In the genomic region with DNA sequence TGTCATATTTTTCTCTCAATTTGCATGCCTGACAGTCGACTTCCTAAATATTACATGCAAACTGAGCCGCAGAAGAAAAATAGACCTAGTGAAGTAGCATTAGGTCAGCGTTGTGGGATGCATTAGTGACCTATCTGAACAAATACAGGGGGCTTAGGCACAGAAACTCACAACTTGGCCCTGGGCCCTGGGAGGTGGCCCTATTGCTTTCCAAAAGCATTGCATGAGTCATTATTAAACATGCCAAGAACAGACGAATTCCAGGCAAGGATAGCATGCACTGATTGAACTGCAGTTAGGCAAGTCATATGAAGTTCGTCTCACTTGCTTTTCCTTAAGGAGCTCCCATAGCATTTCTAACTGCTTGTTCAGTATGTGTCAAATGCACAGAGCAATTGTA, we compare ENCODE assay signal across 23 mouse cellular contexts.
DNase-seq lines count a peak whose midpoint lies in the region; ATAC-seq and TF ChIP-seq lines count a peak whose summit lies in the region.
"Had no signal": no experiment of that assay in that cellular context is flagged by ENCODE, and none has a peak within 500 bp of the region (broad histone marks: within the 10 kb centered on the region; RNA-seq: fewer than 3 reads in every experiment).

No protein-coding gene starts in this region.

- no peak overlapping the region for H3K4me3 ChIP-seq in heart, embryonic 11.5 days (ENCODE audit: low read depth, low read length)
- H3K4me3 ChIP-seq in stomach, embryonic 16.5 days (replicated peaks; ENCODE audit: low read length) = no peak overlapping the region
- no peak overlapping the region for H3K4me3 ChIP-seq in stomach, postnatal 0 days (ENCODE audit: low read depth, low read length)
- H3K4me3 ChIP-seq in hindbrain, postnatal 0 days (ENCODE audit: low read length) = no peak overlapping the region
- H3K4me3 ChIP-seq: embryonic facial prominence, embryonic 13.5 days; forebrain, embryonic 10.5 days; forebrain, embryonic 15.5 days; hindbrain, embryonic 13.5 days; midbrain, embryonic 13.5 days; neural tube, embryonic 13.5 days had no signal

- H3K36me3 ChIP-seq in heart, embryonic 11.5 days (ENCODE audit: control insufficient read depth, insufficient read depth, low read length) = no peaks in the 10 kb centered on the region
- H3K36me3 ChIP-seq in stomach, embryonic 16.5 days (ENCODE audit: control insufficient read depth, insufficient read depth, low read length) = no peaks in the 10 kb centered on the region
- no peaks in the 10 kb centered on the region for H3K36me3 ChIP-seq in stomach, postnatal 0 days (ENCODE audit: control insufficient read depth, insufficient read depth, low read length)
- no peaks in the 10 kb centered on the region for H3K36me3 ChIP-seq in hindbrain, postnatal 0 days (ENCODE audit: insufficient read depth, low read length)
- H3K36me3 ChIP-seq: embryonic facial prominence, embryonic 13.5 days; forebrain, embryonic 10.5 days; forebrain, embryonic 15.5 days; hindbrain, embryonic 13.5 days; midbrain, embryonic 13.5 days; neural tube, embryonic 13.5 days had no signal

- no peak overlapping the region for H3K4me2 ChIP-seq in heart, embryonic 11.5 days
- H3K4me2 ChIP-seq in stomach, embryonic 16.5 days (ENCODE audit: low read depth, low read length) = no peak overlapping the region
- no peak overlapping the region for H3K4me2 ChIP-seq in stomach, postnatal 0 days (replicated peaks; ENCODE audit: low read depth)
- no peak overlapping the region for H3K4me2 ChIP-seq in hindbrain, postnatal 0 days (ENCODE audit: low read depth, low read length)
- H3K4me2 ChIP-seq: embryonic facial prominence, embryonic 13.5 days; forebrain, embryonic 15.5 days; hindbrain, embryonic 13.5 days; midbrain, embryonic 13.5 days; neural tube, embryonic 13.5 days had no signal

- H3K27me3 ChIP-seq in heart, embryonic 11.5 days (ENCODE audit: control insufficient read depth, insufficient read depth, low read length) = peaks cover 2% of the 10 kb centered on the region; the same call in 1 of the 2 replicates
- H3K27me3 ChIP-seq in stomach, embryonic 16.5 days (ENCODE audit: control insufficient read depth, insufficient read depth, low read length) = peaks cover 4% of the 10 kb centered on the region; the same call in 1 of the 2 replicates
- H3K27me3 ChIP-seq in stomach, postnatal 0 days (ENCODE audit: control insufficient read depth, insufficient read depth, low read length) = no peaks in the 10 kb centered on the region
- H3K27me3 ChIP-seq in hindbrain, postnatal 0 days (ENCODE audit: insufficient read depth, low read length) = 0 out of 2 replicates have a peak, but pooled peaks cover 4% of the 10 kb centered on the region

- no peaks in the 10 kb centered on the region for H3K9me3 ChIP-seq in heart, embryonic 11.5 days (replicated peaks; ENCODE audit: control insufficient read depth, low read length)
- no peaks in the 10 kb centered on the region for H3K9me3 ChIP-seq in stomach, embryonic 16.5 days (replicated peaks; ENCODE audit: control insufficient read depth, low read length)
- H3K9me3 ChIP-seq in stomach, postnatal 0 days (ENCODE audit: control insufficient read depth, low read length) = no peaks in the 10 kb centered on the region
- no peaks in the 10 kb centered on the region for H3K9me3 ChIP-seq in hindbrain, postnatal 0 days (ENCODE audit: low read length)
- H3K9me3 ChIP-seq: embryonic facial prominence, embryonic 13.5 days; forebrain, embryonic 10.5 days; forebrain, embryonic 15.5 days; hindbrain, embryonic 13.5 days; midbrain, embryonic 13.5 days; neural tube, embryonic 13.5 days had no signal

- TF ChIP-seq EP300 in stomach, postnatal 0 days (optimal IDR thresholded peaks at IDR 0.05) = no peak

- H3K4me1 ChIP-seq in heart, embryonic 11.5 days (ENCODE audit: control insufficient read depth, insufficient read depth, low read length) = no peaks in the 10 kb centered on the region
- H3K4me1 ChIP-seq in stomach, embryonic 16.5 days (ENCODE audit: control insufficient read depth, insufficient read depth, low read length) = no peaks in the 10 kb centered on the region
- no peaks in the 10 kb centered on the region for H3K4me1 ChIP-seq in stomach, postnatal 0 days (replicated peaks; ENCODE audit: control insufficient read depth, insufficient read depth)
- H3K4me1 ChIP-seq in hindbrain, postnatal 0 days (ENCODE audit: insufficient read depth, low read length) = no peaks in the 10 kb centered on the region
- H3K4me1 ChIP-seq: embryonic facial prominence, embryonic 13.5 days; forebrain, embryonic 10.5 days; forebrain, embryonic 15.5 days; hindbrain, embryonic 13.5 days; midbrain, embryonic 13.5 days; neural tube, embryonic 13.5 days had no signal

- H3K27ac ChIP-seq in heart, embryonic 11.5 days (ENCODE audit: low read depth, low read length) = no peak overlapping the region
- no peak overlapping the region for H3K27ac ChIP-seq in stomach, embryonic 16.5 days (ENCODE audit: low read length)
- H3K27ac ChIP-seq in stomach, postnatal 0 days (replicated peaks) = no peak overlapping the region
- H3K27ac ChIP-seq in hindbrain, postnatal 0 days = no peak overlapping the region
- H3K27ac ChIP-seq: embryonic facial prominence, embryonic 13.5 days; forebrain, embryonic 10.5 days; forebrain, embryonic 15.5 days; hindbrain, embryonic 13.5 days; liver, embryonic 14.5 days; macrophage; midbrain, embryonic 13.5 days; neural tube, embryonic 13.5 days had no signal

- no peak for TF ChIP-seq CTCF in stomach, postnatal 0 days (IDR thresholded peaks at IDR 0.05; ENCODE audit: low read depth)
- no peak for TF ChIP-seq CTCF in hindbrain, postnatal 0 days (IDR thresholded peaks at IDR 0.05; ENCODE audit: low read depth)

- DNase-seq in adrenal gland, postnatal 10 days = peak; percentile 42
- DNase-seq in adrenal gland, adult 8-10 months = no peak
- peak; percentile 89 for DNase-seq in heart, adult 11 months
- DNase-seq in stomach, postnatal 0 days (ENCODE audit: low spot score) = no peak
- DNase-seq in hindbrain, postnatal 0 days (ENCODE audit: low spot score) = no peak
- DNase-seq: cerebellum, adult 18-20 months; kidney, adult 9 months; kidney, postnatal 10 days; layer of hippocampus, adult 9-11 months; liver; lung, adult 2 months; lung, postnatal 10 days had no signal

- no peak overlapping the region for H3K9ac ChIP-seq in heart, embryonic 11.5 days (ENCODE audit: low read depth, low read length)
- no peak overlapping the region for H3K9ac ChIP-seq in stomach, embryonic 16.5 days (ENCODE audit: low read length)
- H3K9ac ChIP-seq in stomach, postnatal 0 days (ENCODE audit: low read length) = no peak overlapping the region
- H3K9ac ChIP-seq in hindbrain, postnatal 0 days (replicated peaks; ENCODE audit: low read length) = no peak overlapping the region
- H3K9ac ChIP-seq: embryonic facial prominence, embryonic 13.5 days; forebrain, embryonic 15.5 days; hindbrain, embryonic 13.5 days; liver, embryonic 14.5 days; midbrain, embryonic 13.5 days; neural tube, embryonic 13.5 days had no signal

- ATAC-seq in heart, embryonic 11.5 days (replicated peaks; ENCODE audit: insufficient number of reproducible peaks, low FRiP score, low TSS enrichment) = no peak
- 0 out of 2 replicates have a peak, but pooled peaks have one; percentile 13 for ATAC-seq in stomach, embryonic 16.5 days (ENCODE audit: insufficient read depth, low FRiP score)
- no peak for ATAC-seq in stomach, postnatal 0 days (ENCODE audit: low FRiP score, low TSS enrichment)
- no peak for ATAC-seq in hindbrain, postnatal 0 days
- ATAC-seq: forebrain, embryonic 15.5 days; intestine, postnatal 0 days; midbrain, embryonic 13.5 days had no signal

- WGBS in heart, embryonic 11.5 days (ENCODE audit: insufficient replicate concordance) = 64% methylated on average over 5 of the region's 5 CpGs
- 51% methylated on average over 5 of the region's 5 CpGs for WGBS in stomach, embryonic 16.5 days
- WGBS in stomach, postnatal 0 days = 35% methylated on average over 5 of the region's 5 CpGs
- 64% methylated on average over 5 of the region's 5 CpGs for WGBS in hindbrain, postnatal 0 days

Comparison
In these comparisons a context has a peak if more than half of its experiments do, and no peak if none do; other contexts are left out.
1. DNase-seq: peak in adrenal gland, postnatal 10 days (single experiment) and heart, adult 11 months (single experiment); none in adrenal gland, adult 8-10 months (single experiment), stomach, postnatal 0 days (single experiment) and hindbrain, postnatal 0 days (single experiment).